Mouse (Mus musculus) spleen, postnatal 10 days (tissue): ENCODE data around the gene Tiam1.

Source experiments
- DNase-seq, 2 experiments: peaks; one replicate each; pipeline ENCODE4 v3.0.0; 2021 to 2022; ENCODE audit warnings: low spot score in 2 of 2

Tiam1 gene

GRCm38 (mm10) chr16:90143760-90144516, at the start of gene Tiam1:
Tiam1 (minus strand) TSS chr16:90143769.
- DNase-seq = peak; percentile 95 to 97

GRCm38 (mm10) chr16:90191289-90191688, 47.7 kb upstream of the Tiam1 start:
- DNase-seq = no peak

GRCm38 (mm10) chr16:90187453-90187852, 43.9 kb upstream of the Tiam1 start:
- peak in 1 of 2 experiments; percentile 45 for DNase-seq

GRCm38 (mm10) chr16:90185928-90186588, 42.5 kb upstream of the Tiam1 start:
- DNase-seq = peak; percentile 57 to 86

- DNase-seq = no peak
Measured at GRCm38 (mm10) chr16:90184135-90184534, 40.6 kb upstream of the Tiam1 start.

- DNase-seq = no peak
Measured at GRCm38 (mm10) chr16:90181673-90182072, 38.1 kb upstream of the Tiam1 start.

GRCm38 (mm10) chr16:90180975-90181374, 37.4 kb upstream of the Tiam1 start:
- DNase-seq = no peak

GRCm38 (mm10) chr16:90179892-90180291, 36.3 kb upstream of the Tiam1 start:
- DNase-seq = no peak

GRCm38 (mm10) chr16:90178404-90178803, 34.8 kb upstream of the Tiam1 start:
- no peak for DNase-seq

- peak in 1 of 2 experiments; percentile 39 for DNase-seq
Measured at GRCm38 (mm10) chr16:90177425-90177824, 33.9 kb upstream of the Tiam1 start.

GRCm38 (mm10) chr16:90176472-90176871, 32.9 kb upstream of the Tiam1 start:
- no peak for DNase-seq

GRCm38 (mm10) chr16:90171416-90171815, 27.8 kb upstream of the Tiam1 start:
- DNase-seq = no peak

GRCm38 (mm10) chr16:90170676-90171075, 27.1 kb upstream of the Tiam1 start:
- DNase-seq = no peak

- DNase-seq = no peak
Measured at GRCm38 (mm10) chr16:90169863-90170630, 26.5 kb upstream of the Tiam1 start.

- DNase-seq = peak; percentile 79 to 87
Measured at GRCm38 (mm10) chr16:90167646-90168045, 24.1 kb upstream of the Tiam1 start.

- DNase-seq = no peak
Measured at GRCm38 (mm10) chr16:90165435-90165834, 21.9 kb upstream of the Tiam1 start.

GRCm38 (mm10) chr16:90164942-90165341, 21.4 kb upstream of the Tiam1 start:
- DNase-seq = no peak

- no peak for DNase-seq
Measured at GRCm38 (mm10) chr16:90155080-90155479, 11.5 kb upstream of the Tiam1 start.

- DNase-seq = no peak
Measured at GRCm38 (mm10) chr16:90150820-90151219, 7.3 kb upstream of the Tiam1 start.

GRCm38 (mm10) chr16:90150126-90150525, 6.6 kb upstream of the Tiam1 start:
- DNase-seq = no peak

GRCm38 (mm10) chr16:90149335-90149734, 5.8 kb upstream of the Tiam1 start:
- no peak for DNase-seq

- no peak for DNase-seq
Measured at GRCm38 (mm10) chr16:90145244-90145643, 1.7 kb upstream of the Tiam1 start.
